Mouse (Mus musculus) B cell, adult 67 days (primary cell): Measurements from ENCODE around the gene Slc18a3. TPM values are rescaled to one million over a fixed set of nuclear protein-coding genes. Genes with fewer than 3 reads are reported as not detected.

Source experiments
- total RNA-seq, 2 experiments: library from RNA; stranded (reverse); gene quantifications; 4 replicates each; pipeline ENCODE4 v1.2.4; 2023

Gene Slc18a3
- not detected for total RNA-seq

GRCm38 (mm10) chr14:32464601-32465505 lies at the start of gene Slc18a3:
Slc18a3 (minus strand) TSS chr14:32464850.

GRCm38 (mm10) chr14:32513336-32514032 lies 48.8 kb upstream of the Slc18a3 start, which contains the start of gene Ercc6:
Ercc6 (plus strand) TSS chr14:32513521.

GRCm38 (mm10) chr14:32465889-32466288 lies 1.2 kb upstream of the Slc18a3 start, which contains the start of gene Chat:
Chat (minus strand) TSS chr14:32465989.

Other genes starting within 250 kb of the Slc18a3 start
- not detected for gene Ogdhl, start 142.8 kb downstream of the Slc18a3 start, total RNA-seq
- not detected for gene 1700024G13Rik, start 76.5 kb downstream of the Slc18a3 start, total RNA-seq
- gene Chat, start 1.1 kb upstream of the Slc18a3 start, total RNA-seq = not detected
- 10 to 100 TPM; 44.3 to 45.1 TPM for gene Ercc6, start 48.7 kb upstream of the Slc18a3 start, total RNA-seq
- gene Prrxl1, start 134.6 kb upstream of the Slc18a3 start, total RNA-seq = not detected
- gene 3425401B19Rik, start 220.4 kb upstream of the Slc18a3 start, total RNA-seq = under 1 TPM; 0.33 to 0.93 TPM